Mouse (Mus musculus) midbrain, embryonic 11.5 days (tissue): ENCODE data around the gene Gm11938. TPM values are rescaled to one million over a fixed set of nuclear protein-coding genes. Genes with fewer than 3 reads are reported as not detected.

Experiments used
- ATAC-seq: fragments of 200-750 bp; cut with Nextera tagmentation; 2 replicates; pipeline ENCODE4 v1.8.0; 2017; ENCODE audit warnings: moderate TSS enrichment, moderate library complexity; ENCODE audit not compliant: low FRiP score
- DNase-seq: peaks from one replicate; pipeline ENCODE4 v3.0.0; 2015; ENCODE audit warnings: low spot score; ENCODE audit errors: missing footprints
- H3K27ac ChIP-seq: fragments of 300-500 bp; sonication (generic); 2 replicates; pipeline ENCODE4 v1.5.1; 2014; ENCODE audit warnings: low read depth, low read length
- H3K27me3 ChIP-seq: fragments of 300-500 bp; sonication (generic); 2 replicates; pipeline ENCODE4 v1.6.1; 2014; ENCODE audit warnings: mild to moderate bottlenecking, low read length, moderate library complexity, mixed read lengths; ENCODE audit not compliant: control insufficient read depth, insufficient read depth
- H3K36me3 ChIP-seq: fragments of 300-500 bp; sonication (generic); 2 replicates; pipeline ENCODE4 v1.6.1; 2014; ENCODE audit warnings: mild to moderate bottlenecking, low read length, moderate library complexity, mixed read lengths; ENCODE audit not compliant: control insufficient read depth, insufficient read depth
- H3K4me1 ChIP-seq: fragments of 300-500 bp; sonication (generic); 2 replicates; pipeline ENCODE4 v1.6.1; 2014; ENCODE audit warnings: low read length; ENCODE audit not compliant: control insufficient read depth, insufficient read depth
- H3K4me2 ChIP-seq: fragments of 300-500 bp; sonication (generic); 2 replicates; pipeline ENCODE4 v1.6.1; 2014; ENCODE audit warnings: mild to moderate bottlenecking, moderate library complexity
- H3K4me3 ChIP-seq: fragments of 300-500 bp; sonication (generic); 2 replicates; pipeline ENCODE4 v1.5.1; 2014; ENCODE audit warnings: low read depth, low read length
- H3K9ac ChIP-seq: fragments of 300-500 bp; sonication (generic); 2 replicates; pipeline ENCODE4 v1.6.1; 2014; ENCODE audit warnings: low read length
- H3K9me3 ChIP-seq: fragments of 300-500 bp; sonication (generic); 2 replicates; pipeline ENCODE4 v1.6.1; 2016; ENCODE audit warnings: low read length; ENCODE audit not compliant: control insufficient read depth
- WGBS: fragments of 180-500 bp; shearing (Covaris S2); extraction: QIAGEN DNeasy Blood & Tissue Kit; methylation state at CpG from one replicate; pipeline ENCODE4 v1.1.7; 2014; 5-methylcytosine and 5-hydroxymethylcytosine counted together
- polyA plus RNA-seq: library from polyadenylated mRNA; unstranded; fragments of >200 nt; fragmentation: Nextera tagmentation; extraction: Ambion mirVana; gene quantifications from 2 replicates; pipeline ENCODE4 v1.2.1, GENCODE M21; 2014

The Gm11938 gene
- polyA plus RNA-seq, 1 experiment from 2014 or later: not detected

- Histone ChIP-seq H3K9me3 (no peaks in the 10 kb centered on the region), H3K4me1 (no peaks in the 10 kb centered on the region), H3K27me3 (no peaks in the 10 kb centered on the region), H3K9ac (no peak overlapping the region), H3K36me3 (no peaks in the 10 kb centered on the region), H3K27ac (no peak overlapping the region), H3K4me3 (no peak overlapping the region), H3K4me2 (no peak overlapping the region)
- DNase-seq: no peak
- ATAC-seq: no peak
- 84% methylated on average over 3 of the region's 3 CpGs for WGBS
Measured at GRCm38 (mm10) chr11:99557976-99558745, 44.9 kb downstream of the Gm11938 start.

GRCm38 (mm10) chr11:99556753-99557152 lies 46.4 kb downstream of the Gm11938 start, which contains the start of gene Krtap3-2:
Gene Krtap3-2, minus strand, starts transcription at chr11:99556853.
- H3K36me3 ChIP-seq: no peaks in the 10 kb centered on the region

GRCm38 (mm10) chr11:99556195-99556594 lies 46.9 kb downstream of the Gm11938 start:
- 84% methylated on average over 2 of the region's 2 CpGs for WGBS

More at GRCm38 (mm10) chr11:99556753-99557152, 46.4 kb downstream of the Gm11938 start, which contains the start of gene Krtap3-2:
- WGBS: 100% methylated on average over 1 of the region's 2 CpGs
- Histone ChIP-seq H3K9me3 (no peaks in the 10 kb centered on the region), H3K9ac (no peak within 1 kb of the TSS), H3K27me3 (no peaks in the 10 kb centered on the region), H3K4me2 (no peak within 1 kb of the TSS), H3K27ac (no peak within 1 kb of the TSS), H3K4me3 (no peak within 1 kb of the TSS), H3K4me1 (no peaks in the 10 kb centered on the region)
- ATAC-seq (no peak), DNase-seq (no peak)

More at GRCm38 (mm10) chr11:99556195-99556594, 46.9 kb downstream of the Gm11938 start:
- H3K36me3 ChIP-seq: no peaks in the 10 kb centered on the region
- no peaks in the 10 kb centered on the region for H3K9me3 ChIP-seq
- no peak for ATAC-seq
- H3K4me3 ChIP-seq: no peak overlapping the region
- H3K4me2 ChIP-seq: no peak overlapping the region
- H3K27ac ChIP-seq: no peak overlapping the region
- no peaks in the 10 kb centered on the region for H3K27me3 ChIP-seq
- no peak for DNase-seq
- H3K4me1 ChIP-seq: no peaks in the 10 kb centered on the region
- H3K9ac ChIP-seq: no peak overlapping the region

Other genes with a start within 250 kb of the Gm11938 start
- gene Krt28, start 228.4 kb downstream of the Gm11938 start, polyA plus RNA-seq: 0.26 and 0.61 TPM in 2 replicates
- gene Krt10, start 213.9 kb downstream of the Gm11938 start, polyA plus RNA-seq: 31.6 and 38.3 TPM in 2 replicates
- not detected in 2 replicates for gene Krt12, start 181.0 kb downstream of the Gm11938 start, polyA plus RNA-seq
- 0.11 and 0.42 TPM in 2 replicates for gene Krt20, start 165.2 kb downstream of the Gm11938 start, polyA plus RNA-seq
- gene Krt23, start 110.2 kb downstream of the Gm11938 start, polyA plus RNA-seq: 0.14 TPM in 1 of 2 replicates, not detected in the other
- not detected in 2 replicates for gene Krt39, start 82.0 kb downstream of the Gm11938 start, polyA plus RNA-seq
- not detected in 2 replicates for gene Krt40, start 60.1 kb downstream of the Gm11938 start, polyA plus RNA-seq
- not detected in 2 replicates for gene Krtap3-3, start 52.4 kb downstream of the Gm11938 start, polyA plus RNA-seq
- gene Krtap3-2, start 46.5 kb downstream of the Gm11938 start, polyA plus RNA-seq: not detected in 2 replicates
- gene Gm11939, start 43.8 kb downstream of the Gm11938 start, polyA plus RNA-seq: not detected in 2 replicates
- not detected in 2 replicates for gene Krtap3-1, start 36.7 kb downstream of the Gm11938 start, polyA plus RNA-seq
- gene Krtap1-5, start 22.3 kb downstream of the Gm11938 start, polyA plus RNA-seq: not detected in 2 replicates
- gene Krtap1-4, start 19.7 kb downstream of the Gm11938 start, polyA plus RNA-seq: not detected in 2 replicates
- gene Krtap1-3, start 12.0 kb downstream of the Gm11938 start, polyA plus RNA-seq: not detected in 2 replicates
- not detected in 2 replicates for gene Krtap9-3, start 5.2 kb downstream of the Gm11938 start, polyA plus RNA-seq
- gene Gm11937, start 6.9 kb upstream of the Gm11938 start, polyA plus RNA-seq: not detected in 2 replicates
- gene Krtap2-4, start 11.5 kb upstream of the Gm11938 start, polyA plus RNA-seq: not detected in 2 replicates
- not detected in 2 replicates for gene Gm11562, start 17.1 kb upstream of the Gm11938 start, polyA plus RNA-seq
- not detected in 2 replicates for gene Krtap4-1, start 24.9 kb upstream of the Gm11938 start, polyA plus RNA-seq
- not detected in 2 replicates for gene Krtap4-2, start 31.8 kb upstream of the Gm11938 start, polyA plus RNA-seq
- not detected in 2 replicates for gene Krtap4-7, start 40.8 kb upstream of the Gm11938 start, polyA plus RNA-seq
- not detected in 2 replicates for gene Gm11555, start 46.9 kb upstream of the Gm11938 start, polyA plus RNA-seq
- not detected in 2 replicates for gene Gm11563, start 55.7 kb upstream of the Gm11938 start, polyA plus RNA-seq
- not detected in 2 replicates for gene Krtap4-6, start 62.7 kb upstream of the Gm11938 start, polyA plus RNA-seq
- gene Gm14190, start 87.4 kb upstream of the Gm11938 start, polyA plus RNA-seq: not detected in 2 replicates
- gene Gm14180, start 131.0 kb upstream of the Gm11938 start, polyA plus RNA-seq: not detected in 2 replicates
- gene Gm11595, start 169.6 kb upstream of the Gm11938 start, polyA plus RNA-seq: not detected in 2 replicates
- not detected in 2 replicates for gene Krtap4-8, start 177.4 kb upstream of the Gm11938 start, polyA plus RNA-seq
- gene Krtap4-9, start 181.9 kb upstream of the Gm11938 start, polyA plus RNA-seq: not detected in 2 replicates
- not detected in 2 replicates for gene Gm11596, start 190.2 kb upstream of the Gm11938 start, polyA plus RNA-seq
- not detected in 2 replicates for gene Gm11569, start 195.6 kb upstream of the Gm11938 start, polyA plus RNA-seq
- not detected in 2 replicates for gene Gm11554, start 201.1 kb upstream of the Gm11938 start, polyA plus RNA-seq
- gene Krtap4-13, start 206.6 kb upstream of the Gm11938 start, polyA plus RNA-seq: not detected in 2 replicates
- gene Gm11564, start 212.4 kb upstream of the Gm11938 start, polyA plus RNA-seq: not detected in 2 replicates
- not detected in 2 replicates for gene 2300003K06Rik, start 234.8 kb upstream of the Gm11938 start, polyA plus RNA-seq
- not detected in 2 replicates for gene Krtap4-16, start 248.3 kb upstream of the Gm11938 start, polyA plus RNA-seq